Mouse (Mus musculus): Measurements from ENCODE around the gene Kat2a. TPM values are rescaled to one million over a fixed set of nuclear protein-coding genes. Genes with fewer than 3 reads are reported as not detected.

Kat2a gene
- polyA plus RNA-seq, 1 experiment = not detected

GRCm38 (mm10) chr11:100738749-100739148, 26.5 kb upstream of the Kat2a start:
- WGBS = 6% methylated on average over 5 of the region's 5 CpGs
- H3K4me3 ChIP-seq (ENCODE audit: insufficient read depth, low read depth, low read length) = no peak overlapping the region
- peaks cover 11% of the 10 kb centered on the region for H3K4me1 ChIP-seq (ENCODE audit: control insufficient read depth, insufficient read depth, low read length)
- H3K27ac ChIP-seq (ENCODE audit: insufficient read depth, low read depth, low read length) = no peak overlapping the region
- TF ChIP-seq CTCF (IDR thresholded peaks at IDR 0.05; ENCODE audit: insufficient read depth, low read depth, low read length) = no peak
- TF ChIP-seq POLR2A (IDR thresholded peaks at IDR 0.05; ENCODE audit: insufficient read depth, low read depth, low read length) = no peak

GRCm38 (mm10) chr11:100738066-100738604, 25.9 kb upstream of the Kat2a start, which contains the start of gene Rab5c:
Gene Rab5c (minus strand): TSS chr11:100738215.
- peak; percentile 64 for TF ChIP-seq POLR2A (IDR thresholded peaks at IDR 0.05; ENCODE audit: insufficient read depth, low read depth, low read length)
- TF ChIP-seq CTCF (IDR thresholded peaks at IDR 0.05; ENCODE audit: insufficient read depth, low read depth, low read length) = no peak
- Histone ChIP-seq H3K4me1 (ENCODE audit: control insufficient read depth, insufficient read depth, low read length) (peaks cover 11% of the 10 kb centered on the region), H3K27ac (ENCODE audit: insufficient read depth, low read depth, low read length) (no peak within 1 kb of the TSS), H3K4me3 (ENCODE audit: insufficient read depth, low read depth, low read length) (peak within 1 kb of the TSS; percentile 75)
- 1% methylated on average over 39 of the region's 39 CpGs for WGBS

DNA sequence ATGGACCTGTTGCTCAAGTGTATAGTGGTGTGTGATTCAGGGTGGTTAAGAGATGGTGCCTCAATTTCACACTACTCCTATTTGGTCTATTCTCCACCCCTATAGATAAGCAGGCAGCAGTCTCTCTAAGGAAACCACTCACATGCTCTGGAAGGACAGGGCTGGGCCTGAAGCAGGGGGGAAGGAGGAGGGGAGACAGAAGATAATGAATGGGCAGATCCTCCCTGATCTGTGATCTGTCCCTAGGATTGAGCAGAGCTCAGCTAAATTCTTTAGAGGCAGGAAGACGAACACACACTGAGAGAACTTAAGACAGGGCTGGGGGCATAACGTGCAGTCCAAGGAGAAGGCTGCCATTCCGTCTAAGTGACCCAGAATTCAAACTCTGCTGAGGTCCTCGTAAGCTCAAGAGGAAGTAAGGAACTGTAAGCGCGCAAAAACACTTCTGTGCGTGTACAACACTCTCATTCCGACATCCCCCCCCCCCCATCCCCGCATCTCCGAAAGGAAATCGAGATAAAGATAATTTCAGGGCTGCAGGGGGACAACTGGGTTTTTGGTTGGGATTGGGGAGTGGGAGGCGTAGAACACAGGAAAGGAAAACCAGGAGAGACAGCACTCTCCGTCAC, 25.0 kb upstream of the Kat2a start:
- TF ChIP-seq CTCF (IDR thresholded peaks at IDR 0.05; ENCODE audit: insufficient read depth, low read depth, low read length) (no peak), POLR2A (IDR thresholded peaks at IDR 0.05; ENCODE audit: insufficient read depth, low read depth, low read length) (no peak)
- peaks cover 11% of the 10 kb centered on the region for H3K4me1 ChIP-seq (ENCODE audit: control insufficient read depth, insufficient read depth, low read length)
- H3K27ac ChIP-seq (ENCODE audit: insufficient read depth, low read depth, low read length) = no peak overlapping the region
- under 1% methylated on average over 13 of the region's 13 CpGs for WGBS
- H3K4me3 ChIP-seq (ENCODE audit: insufficient read depth, low read depth, low read length) = peak overlapping the region; percentile 75

- H3K4me3 ChIP-seq (ENCODE audit: insufficient read depth, low read depth, low read length) = no peak overlapping the region
- TF ChIP-seq CTCF (IDR thresholded peaks at IDR 0.05; ENCODE audit: insufficient read depth, low read depth, low read length) (no peak), POLR2A (IDR thresholded peaks at IDR 0.05; ENCODE audit: insufficient read depth, low read depth, low read length) (no peak)
- 78% methylated on average over 4 of the region's 4 CpGs for WGBS
- H3K4me1 ChIP-seq (ENCODE audit: control insufficient read depth, insufficient read depth, low read length) = peaks cover 11% of the 10 kb centered on the region
- no peak overlapping the region for H3K27ac ChIP-seq (ENCODE audit: insufficient read depth, low read depth, low read length)
Measured at GRCm38 (mm10) chr11:100736746-100737080, 24.4 kb upstream of the Kat2a start.

- TF ChIP-seq POLR2A (IDR thresholded peaks at IDR 0.05; ENCODE audit: insufficient read depth, low read depth, low read length) = no peak
- TF ChIP-seq CTCF (IDR thresholded peaks at IDR 0.05; ENCODE audit: insufficient read depth, low read depth, low read length) = no peak
Measured at GRCm38 (mm10) chr11:100735954-100736745, 23.9 kb upstream of the Kat2a start.

GRCm38 (mm10) chr11:100735134-100735865, 23.0 kb upstream of the Kat2a start:
- peaks cover 15% of the 10 kb centered on the region for H3K4me1 ChIP-seq (ENCODE audit: control insufficient read depth, insufficient read depth, low read length)
- 85% methylated on average over 9 of the region's 9 CpGs for WGBS
- H3K27ac ChIP-seq (ENCODE audit: insufficient read depth, low read depth, low read length) = no peak overlapping the region
- H3K4me3 ChIP-seq (ENCODE audit: insufficient read depth, low read depth, low read length) = no peak overlapping the region
- TF ChIP-seq POLR2A (IDR thresholded peaks at IDR 0.05; ENCODE audit: insufficient read depth, low read depth, low read length) (no peak), CTCF (IDR thresholded peaks at IDR 0.05; ENCODE audit: insufficient read depth, low read depth, low read length) (no peak)

More at GRCm38 (mm10) chr11:100735954-100736745, 23.9 kb upstream of the Kat2a start:
- Histone ChIP-seq H3K4me3 (ENCODE audit: insufficient read depth, low read depth, low read length) (no peak overlapping the region), H3K4me1 (ENCODE audit: control insufficient read depth, insufficient read depth, low read length) (peaks cover 11% of the 10 kb centered on the region), H3K27ac (ENCODE audit: insufficient read depth, low read depth, low read length) (no peak overlapping the region)
- WGBS = 66% methylated on average over 14 of the region's 14 CpGs

DNA sequence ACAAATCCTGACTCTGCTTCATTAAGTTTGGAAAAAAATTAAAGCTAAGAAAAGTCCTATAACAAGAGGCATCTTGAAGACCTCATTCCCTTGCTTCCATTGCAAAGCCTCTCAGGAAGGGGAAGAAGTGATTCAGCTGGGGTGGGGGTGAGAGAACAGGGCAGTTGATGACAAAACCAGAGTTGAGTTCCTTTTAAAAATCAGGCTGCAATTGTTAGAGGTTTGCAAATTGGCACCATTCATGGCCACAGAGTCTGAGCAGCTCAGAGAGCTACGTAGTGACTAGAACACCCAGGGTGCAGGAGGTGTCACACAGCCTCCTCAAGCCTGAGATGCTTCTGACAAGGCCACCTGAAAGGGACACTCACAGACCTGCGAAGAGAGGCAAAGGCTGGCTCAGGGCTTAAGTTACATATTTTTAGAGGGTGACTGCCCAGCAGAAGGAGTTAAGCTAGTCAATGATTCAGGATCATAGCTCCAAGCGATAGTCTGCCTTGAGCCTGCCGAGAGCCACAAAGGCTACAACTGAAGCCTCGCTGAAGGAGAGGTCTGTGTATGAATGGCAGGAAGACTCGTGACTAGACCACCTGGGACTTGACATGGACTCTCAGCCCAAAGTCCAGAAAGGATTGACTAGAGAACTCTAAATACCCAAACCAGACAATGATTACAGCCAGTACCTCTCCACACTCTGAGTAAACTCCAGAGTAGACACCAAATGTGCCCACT, 18.4 kb upstream of the Kat2a start:
- Histone ChIP-seq H3K27ac (ENCODE audit: insufficient read depth, low read depth, low read length) (no peak overlapping the region), H3K4me3 (ENCODE audit: insufficient read depth, low read depth, low read length) (no peak overlapping the region), H3K4me1 (ENCODE audit: control insufficient read depth, insufficient read depth, low read length) (peaks cover 4% of the 10 kb centered on the region; the same call in 1 of the 2 replicates)
- 69% methylated on average over 6 of the region's 6 CpGs for WGBS
- no peak for TF ChIP-seq CTCF (IDR thresholded peaks at IDR 0.05; ENCODE audit: insufficient read depth, low read depth, low read length)
- TF ChIP-seq POLR2A (IDR thresholded peaks at IDR 0.05; ENCODE audit: insufficient read depth, low read depth, low read length) = no peak

- no peak overlapping the region for H3K4me3 ChIP-seq (ENCODE audit: insufficient read depth, low read depth, low read length)
- peaks cover 6% of the 10 kb centered on the region for H3K4me1 ChIP-seq (ENCODE audit: control insufficient read depth, insufficient read depth, low read length)
- TF ChIP-seq CTCF (IDR thresholded peaks at IDR 0.05; ENCODE audit: insufficient read depth, low read depth, low read length) (no peak), POLR2A (IDR thresholded peaks at IDR 0.05; ENCODE audit: insufficient read depth, low read depth, low read length) (no peak)
- 92% methylated on average over 4 of the region's 4 CpGs for WGBS
- no peak overlapping the region for H3K27ac ChIP-seq (ENCODE audit: insufficient read depth, low read depth, low read length)
Measured at GRCm38 (mm10) chr11:100729976-100730375, 17.7 kb upstream of the Kat2a start.

All from olfactory bulb, adult 2 months (tissue).